Mouse (Mus musculus) heart, postnatal 25 days (tissue): ENCODE measurements around the gene Tuba4a. TPM values are rescaled to one million over a fixed set of nuclear protein-coding genes. Genes with fewer than 3 reads are reported as not detected.
A peak's percentile ranks its signal among the peaks of the same experiment; 100 is the strongest.

Experiments used
- DNase-seq: peaks from one replicate; pipeline ENCODE4 v3.0.0; 2022; ENCODE audit warnings: low spot score
- intact Hi-C: fragments of 180-260 bp; cut with DNase I; formaldehyde crosslinking; loops from one replicate; pipeline ENCODE4 v1.15.1; 2025
- total RNA-seq, 2 experiments: library from RNA; stranded (reverse); gene quantifications; 2 replicates each; pipeline ENCODE4 v1.2.3; 2021

Gene Tuba4a
- total RNA-seq, 2 experiments from 2014 or later: 1,036 to 1,088 TPM

DNA sequence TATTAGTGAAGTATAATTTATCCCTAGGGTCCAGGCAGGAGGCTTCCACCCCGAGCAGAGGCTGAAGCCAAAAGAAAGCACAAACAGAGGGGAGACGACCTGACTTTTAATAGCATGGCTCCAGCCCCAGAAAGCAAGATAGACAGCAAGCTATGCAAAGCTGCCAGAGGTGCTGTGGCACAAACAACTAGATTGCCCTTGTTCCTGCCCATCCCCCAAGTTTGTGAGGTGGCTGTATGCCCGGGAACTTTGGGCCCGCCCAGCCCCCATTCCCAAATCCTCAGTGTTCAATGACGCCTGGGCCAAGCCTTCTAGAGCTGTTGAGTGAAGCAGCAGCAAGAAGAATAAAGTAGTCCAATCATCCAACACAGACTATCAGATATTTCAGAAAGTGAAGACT is 4.8 kb downstream of the Tuba4a start:
- peak; percentile 38 for DNase-seq

DNA sequence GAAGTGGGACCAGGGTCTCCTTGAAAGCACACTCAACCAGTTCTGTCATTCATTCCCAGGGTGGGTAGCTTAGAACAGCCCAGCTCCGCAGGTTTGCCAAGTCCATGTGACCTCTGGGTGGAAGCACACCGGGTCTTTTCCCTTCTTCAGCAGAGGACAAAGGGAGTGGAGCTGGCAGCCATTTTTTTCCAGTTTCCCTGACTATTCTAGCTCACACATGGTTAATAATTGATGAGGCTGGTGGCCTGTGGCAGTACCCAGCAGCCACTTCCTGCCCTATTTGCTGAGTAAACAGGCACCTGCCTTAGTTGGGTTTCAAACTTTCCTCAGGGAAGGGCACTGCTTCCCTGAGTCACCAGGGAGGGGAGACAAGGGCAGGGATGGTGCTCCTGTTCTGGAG is 5.2 kb downstream of the Tuba4a start:
- intact Hi-C loops: no loop called here
- no peak for DNase-seq

More for the DNA sequence above, 4.8 kb downstream of the Tuba4a start:
- intact Hi-C loops: no loop called here

- intact Hi-C loops: no loop called here
- DNase-seq: no peak
These were observed 6.6 kb downstream of the Tuba4a start for GRCm38 (mm10) chr1:75213096-75213495.

GRCm38 (mm10) chr1:75212542-75212941 is 7.1 kb downstream of the Tuba4a start:
- intact Hi-C loops: no loop called here

DNA sequence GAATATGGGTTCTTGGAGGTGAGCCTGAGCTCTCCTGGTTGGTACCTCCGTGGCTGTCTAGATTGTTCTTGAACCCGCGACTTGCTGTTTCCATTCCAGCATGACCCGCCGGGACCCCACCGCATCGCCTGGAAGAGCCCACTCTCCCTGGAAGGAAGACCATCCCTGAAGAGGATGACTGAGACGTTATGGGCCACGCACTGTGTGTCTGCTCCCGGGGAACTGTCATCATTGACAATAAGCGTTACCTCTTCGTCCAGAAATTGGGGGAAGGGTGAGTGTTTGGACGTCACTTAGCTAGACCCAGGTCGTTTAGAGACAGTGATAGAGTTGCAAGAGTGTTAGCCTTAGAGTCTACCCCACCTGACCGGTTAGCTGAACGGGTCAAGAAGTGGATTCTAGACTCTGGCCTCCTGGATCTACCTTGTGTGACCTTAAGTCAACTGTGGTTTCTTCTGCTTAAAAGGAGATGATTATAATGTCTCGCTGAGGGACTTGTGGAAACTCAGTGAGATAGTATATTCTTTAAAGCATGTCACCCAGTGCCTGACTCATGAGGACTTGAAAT is 8.4 kb downstream of the Tuba4a start:
- intact Hi-C loops: loop anchor here (2.0 kb wide), 1 partner anchor 40 kb away; no protein-coding TSS in a partner anchor

More at GRCm38 (mm10) chr1:75212542-75212941, 7.1 kb downstream of the Tuba4a start:
- DNase-seq: no peak

GRCm38 (mm10) chr1:75210136-75211087 is 9.3 kb downstream of the Tuba4a start, which contains the start of the genes Glb1l and Stk16:
Glb1l (minus strand) TSS chr1:75210813.
Stk16 (plus strand) TSS chr1:75210838.
- DNase-seq: peak; percentile 92
- intact Hi-C loops: loop anchor here (2.0 kb wide), 1 partner anchor 40 kb away; no protein-coding TSS in a partner anchor

More for the DNA sequence above, 8.4 kb downstream of the Tuba4a start:
- DNase-seq: no peak

DNA sequence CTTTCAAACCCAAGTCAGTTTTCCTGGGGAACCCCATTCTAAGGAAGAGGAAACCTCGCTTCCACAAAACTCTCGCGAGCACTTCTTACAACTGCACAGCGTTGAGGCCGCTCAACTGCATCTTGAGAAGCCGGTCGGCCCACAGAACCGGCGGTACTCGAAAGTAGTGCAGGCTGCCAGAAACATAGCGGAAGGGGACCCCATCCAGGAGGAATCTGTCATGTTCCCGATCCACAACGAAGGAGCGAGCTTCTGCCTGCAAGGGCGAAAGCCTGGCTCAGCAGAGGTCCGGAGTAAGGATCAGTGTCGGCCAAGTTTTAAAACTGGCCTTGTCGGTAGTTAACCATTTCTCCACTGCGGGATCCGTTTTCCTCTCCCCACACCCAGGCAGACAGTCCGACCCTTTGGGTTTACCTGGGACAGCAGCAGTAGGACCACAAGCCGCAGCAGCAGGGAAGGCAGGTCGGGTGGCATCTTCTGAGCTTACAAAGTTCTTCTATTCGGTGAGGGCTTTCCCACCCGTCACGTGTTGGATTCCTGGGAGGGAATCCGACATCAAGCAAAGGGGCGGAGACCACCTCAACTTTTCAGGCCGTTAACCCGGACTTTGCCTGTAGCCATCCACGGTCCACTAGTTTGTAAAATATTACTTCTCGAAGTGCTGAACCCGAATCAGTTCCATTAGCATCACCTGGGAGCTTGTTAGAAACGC is 10.5 kb downstream of the Tuba4a start:
- intact Hi-C loops: loop anchor here (2.0 kb wide), 1 partner anchor 16 kb away; the partner anchor contains the start of genes Ankzf1 and Atg9a
- DNase-seq: no peak

DNA sequence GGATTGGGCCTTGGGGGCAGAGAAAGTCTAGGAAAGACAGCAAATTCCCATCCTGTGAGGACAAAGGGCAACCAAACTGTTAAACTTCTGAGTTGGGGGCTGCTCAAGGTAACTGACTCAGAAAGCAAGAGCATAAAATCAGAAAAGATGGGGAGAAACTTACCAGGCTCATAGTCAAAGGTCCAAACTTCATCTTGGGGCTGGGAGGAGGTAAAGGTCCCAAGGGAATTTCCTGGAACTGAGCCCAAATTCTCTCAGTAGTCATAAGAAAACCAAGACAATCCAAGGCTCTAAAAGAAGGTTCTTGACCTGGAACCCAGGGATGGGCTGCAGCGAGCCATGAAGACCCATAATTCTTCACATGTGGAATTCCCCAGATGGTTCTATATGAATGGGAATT is 18.4 kb downstream of the Tuba4a start:
- no peak for DNase-seq
- intact Hi-C loops: no loop called here

GRCm38 (mm10) chr1:75192452-75192851 is 27.2 kb downstream of the Tuba4a start:
- intact Hi-C loops: loop anchor here (2.0 kb wide), 1 partner anchor 16 kb away; no protein-coding TSS in a partner anchor
- DNase-seq: no peak

DNA sequence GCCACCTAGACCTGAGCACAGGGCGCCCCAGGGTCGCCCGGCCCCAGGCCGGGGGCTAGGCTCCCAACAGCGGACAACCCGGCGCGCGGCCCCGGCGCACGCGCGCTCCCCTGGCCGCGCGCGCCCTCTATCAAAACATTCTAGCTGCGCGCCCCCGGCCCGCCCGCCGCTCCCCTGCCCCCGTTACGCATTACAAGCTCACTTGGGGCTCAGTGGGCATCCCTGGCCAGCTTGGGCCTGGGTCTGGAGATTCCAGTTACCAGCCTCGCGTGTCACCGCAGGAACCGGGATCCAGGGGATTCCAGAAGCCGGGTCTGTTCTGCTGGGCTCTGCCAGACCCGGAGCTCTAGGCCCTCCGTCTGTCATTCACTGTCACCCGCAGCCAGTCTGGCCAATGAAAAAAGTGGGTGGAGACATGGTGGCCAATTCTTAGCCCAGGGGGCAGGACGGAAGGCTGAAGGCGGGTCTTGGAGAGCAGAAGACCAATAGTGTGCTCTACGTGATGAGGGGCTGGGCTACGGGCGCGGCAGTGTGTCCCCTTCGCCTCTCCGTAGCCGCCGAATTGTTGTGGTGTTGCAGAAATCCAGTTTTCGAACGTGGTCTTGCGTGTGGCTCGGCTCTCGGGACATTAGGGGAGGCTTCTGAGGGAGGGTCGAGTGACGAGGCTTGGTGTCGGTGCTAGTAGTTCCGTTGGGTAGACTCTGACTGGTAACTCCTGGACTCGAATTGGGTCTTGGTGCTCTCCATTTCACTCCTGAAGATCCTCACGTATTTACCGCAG is 27.9 kb downstream of the Tuba4a start, which contains the start of the genes Ankzf1 and Atg9a:
TSS of gene Ankzf1 (plus strand) at position 530 of the 781 bp plus-strand sequence.
TSS of gene Atg9a (minus strand) at position 575 of the 781 bp plus-strand sequence.
- intact Hi-C loops: loop anchor here (2.0 kb wide), 1 partner anchor 17 kb away; no protein-coding TSS in a partner anchor
- peak; percentile 98 for DNase-seq

DNA sequence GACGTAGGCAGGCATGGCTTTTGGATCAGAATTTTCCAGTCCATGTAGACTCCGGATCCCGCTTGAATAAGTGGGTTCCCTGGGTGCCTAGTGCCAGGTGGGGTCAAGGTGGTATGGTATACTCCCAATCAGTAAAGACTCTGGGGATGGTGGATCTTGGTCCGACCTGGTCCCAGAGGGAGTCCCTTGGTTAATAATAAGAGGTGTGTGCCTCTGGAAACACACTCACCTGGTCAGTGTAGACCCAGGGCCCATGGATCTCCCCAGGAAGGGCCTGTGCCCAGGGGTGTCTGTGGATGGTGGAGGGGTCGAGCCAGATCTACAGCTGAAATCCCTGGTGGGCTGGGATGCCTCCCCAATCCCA is 28.4 kb downstream of the Tuba4a start:
- intact Hi-C loops: no loop called here

DNA sequence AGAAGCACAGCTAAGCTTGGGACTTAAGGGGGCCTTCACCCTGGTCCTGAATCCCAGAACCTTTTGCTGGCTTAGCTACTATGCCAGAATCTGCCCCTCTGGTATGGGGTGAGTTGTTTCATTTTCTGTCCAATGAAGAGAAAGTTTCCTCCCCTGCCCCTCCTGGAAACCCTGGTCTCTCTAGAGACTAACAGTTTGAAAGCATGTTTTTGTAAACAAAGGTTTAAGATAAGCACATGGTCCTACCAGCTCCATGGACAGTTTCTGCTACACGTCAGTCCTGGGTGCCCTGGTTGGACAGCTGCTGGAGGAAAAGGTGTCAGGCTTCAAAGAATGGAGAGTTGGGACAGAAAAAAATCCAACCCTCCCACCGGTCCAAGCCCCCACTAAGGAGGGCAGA is 29.1 kb downstream of the Tuba4a start:
- no peak for DNase-seq
- intact Hi-C loops: no loop called here

More for the DNA sequence above, 28.4 kb downstream of the Tuba4a start:
- no peak for DNase-seq

DNA sequence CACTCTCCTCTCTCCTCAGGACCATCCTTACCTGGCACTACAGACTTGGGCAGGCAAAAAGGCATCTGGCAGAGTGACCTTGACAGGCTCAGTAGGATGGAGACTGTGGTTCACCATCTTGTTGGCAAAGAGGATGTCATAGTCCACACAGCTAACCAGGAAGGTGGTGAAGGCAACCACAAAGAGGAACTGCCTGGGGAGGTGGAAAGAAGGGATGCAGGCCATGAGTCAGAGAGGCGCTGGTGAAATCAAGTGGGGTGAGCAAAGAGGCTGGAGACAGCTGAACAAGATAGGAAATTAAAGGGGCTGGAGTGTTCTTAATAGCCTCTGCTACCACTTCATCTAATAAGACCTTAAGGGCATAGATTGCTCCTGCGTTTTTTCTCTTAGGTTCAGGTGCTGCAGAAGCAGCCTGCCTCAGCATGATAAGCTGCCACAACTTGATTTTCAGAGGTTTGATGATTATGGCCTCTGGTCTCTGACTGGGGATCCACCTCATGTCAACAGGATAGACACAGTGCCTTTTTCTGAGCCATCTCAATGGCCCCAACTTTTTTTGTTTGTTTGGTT is 31.7 kb downstream of the Tuba4a start:
- no peak for DNase-seq
- intact Hi-C loops: loop anchor here (2.0 kb wide), 1 partner anchor 17 kb away; no protein-coding TSS in a partner anchor

DNA sequence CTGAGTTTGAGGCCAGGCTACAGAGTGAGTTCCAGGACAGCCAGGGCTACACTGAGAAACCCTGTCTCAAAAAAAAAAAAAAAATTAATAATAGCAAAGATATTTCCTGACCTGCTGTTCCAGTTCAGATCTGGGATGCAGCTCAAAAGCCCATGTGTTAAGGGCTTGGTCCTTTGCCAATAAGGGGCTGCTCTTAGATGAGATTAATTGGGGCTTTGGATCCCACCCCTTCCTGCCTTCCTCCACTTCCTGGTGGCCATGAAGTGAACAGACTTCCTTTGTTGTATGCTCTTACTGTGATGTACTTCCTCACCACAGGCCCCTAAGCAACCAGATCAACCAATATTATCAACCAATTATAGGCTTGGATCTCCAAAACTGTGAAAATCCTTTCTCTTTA is 32.5 kb downstream of the Tuba4a start:
- no peak for DNase-seq
- intact Hi-C loops: loop anchor here (2.0 kb wide), 1 partner anchor 16 kb away; no protein-coding TSS in a partner anchor

DNA sequence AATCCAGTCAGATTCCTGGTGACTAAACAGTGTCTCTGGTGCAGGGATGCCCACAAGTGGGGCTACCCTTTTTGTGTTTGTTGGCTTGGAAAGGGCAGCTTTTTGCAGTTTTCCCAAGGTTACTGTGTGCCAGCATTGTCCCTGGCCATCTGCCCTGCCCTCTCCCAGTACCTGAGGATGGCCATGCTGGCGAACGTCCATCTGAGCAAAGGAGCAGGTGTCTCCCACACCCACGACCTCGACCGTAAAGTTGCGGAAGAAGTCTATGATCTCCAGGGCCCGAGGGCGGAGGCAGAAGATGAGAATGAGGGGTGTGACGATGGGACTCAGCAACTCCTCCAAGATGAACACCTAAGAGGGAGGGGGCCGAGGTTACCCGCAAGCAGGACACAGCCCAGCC is 34.2 kb downstream of the Tuba4a start:
- DNase-seq: no peak
- intact Hi-C loops: no loop called here

DNA sequence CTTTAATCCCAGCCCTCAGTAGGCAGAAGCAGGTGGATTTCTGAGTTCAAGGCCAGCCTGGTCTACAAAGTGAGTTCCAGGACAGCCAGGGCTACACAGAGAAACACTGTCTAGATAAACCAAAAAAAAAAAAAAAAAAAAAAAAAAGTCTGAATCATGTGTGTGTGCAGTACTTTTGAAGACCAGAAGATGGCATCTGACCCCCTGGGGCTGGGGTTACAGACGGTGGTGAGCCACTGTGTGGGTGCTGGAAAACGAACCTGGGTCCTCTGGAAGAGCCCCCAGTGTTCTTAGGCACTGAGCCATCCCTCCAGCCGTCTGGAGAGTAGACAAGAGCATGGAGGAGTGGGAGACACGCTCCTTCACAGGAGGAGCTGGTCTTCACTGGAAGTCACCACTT is 37.5 kb downstream of the Tuba4a start:
- intact Hi-C loops: no loop called here
- DNase-seq: no peak

DNA sequence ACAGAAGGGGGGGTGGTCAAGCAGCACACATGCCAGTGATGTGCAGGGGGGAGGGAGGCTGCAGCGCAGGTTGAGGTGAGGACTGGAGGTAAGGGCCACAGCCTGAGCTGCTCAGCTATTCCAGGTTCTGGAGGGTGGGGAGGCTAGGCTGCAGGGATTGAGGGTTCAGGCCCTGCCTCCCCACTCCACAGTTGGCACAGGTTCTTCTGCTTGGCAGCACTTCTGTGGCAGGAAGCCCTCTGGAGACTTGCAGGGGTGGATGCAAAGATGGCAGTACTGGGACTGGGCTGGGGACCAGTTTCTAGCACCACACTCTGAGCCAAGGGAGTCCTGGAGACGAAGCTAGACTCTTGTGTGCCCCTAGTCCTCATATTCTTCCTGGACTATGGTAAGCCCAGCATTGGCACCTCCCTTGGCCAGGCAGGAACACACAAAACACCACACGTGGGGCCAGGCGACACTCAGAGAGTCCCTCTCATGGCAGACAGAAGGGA is 38.2 kb downstream of the Tuba4a start:
- intact Hi-C loops: no loop called here
- DNase-seq: no peak

GRCm38 (mm10) chr1:75180741-75181140 is 38.9 kb downstream of the Tuba4a start:
- intact Hi-C loops: no loop called here
- DNase-seq: no peak
